Mouse (Mus musculus) stomach, embryonic 16.5 days (tissue): ENCODE results near the gene Pced1a. TPM values are rescaled to one million over a fixed set of nuclear protein-coding genes. Genes with fewer than 3 reads are reported as not detected.

Experiments used
- ATAC-seq: fragments of 200-750 bp; cut with Nextera tagmentation; 2 replicates; pipeline ENCODE4 v1.8.0; 2017; ENCODE audit warnings: moderate number of reproducible peaks, moderate TSS enrichment; ENCODE audit not compliant: insufficient read depth, low FRiP score
- H3K27ac ChIP-seq: fragments of 300-500 bp; sonication (generic); 2 replicates; pipeline ENCODE4 v1.5.1; 2014; ENCODE audit warnings: low read length
- H3K27me3 ChIP-seq: fragments of 300-500 bp; sonication (generic); 2 replicates; pipeline ENCODE4 v1.6.1; 2014; ENCODE audit warnings: low read length, control low read depth, mixed read lengths; ENCODE audit not compliant: control insufficient read depth, insufficient read depth
- H3K36me3 ChIP-seq: fragments of 300-500 bp; sonication (generic); 2 replicates; pipeline ENCODE4 v1.6.1; 2014; ENCODE audit warnings: low read length; ENCODE audit not compliant: control insufficient read depth, insufficient read depth
- H3K4me1 ChIP-seq: fragments of 300-500 bp; sonication (generic); 2 replicates; pipeline ENCODE4 v1.6.1; 2014; ENCODE audit warnings: low read length, control low read depth, mixed read lengths; ENCODE audit not compliant: control insufficient read depth, insufficient read depth
- H3K4me2 ChIP-seq: fragments of 300-500 bp; sonication (generic); 2 replicates; pipeline ENCODE4 v1.6.1; 2014; ENCODE audit warnings: low read depth, low read length, mixed read lengths
- H3K4me3 ChIP-seq: fragments of 300-500 bp; sonication (generic); replicated peaks from 2 replicates; pipeline ENCODE4 v1.5.1; 2014; ENCODE audit warnings: mild to moderate bottlenecking, low read length
- H3K9ac ChIP-seq: fragments of 300-500 bp; sonication (generic); 2 replicates; pipeline ENCODE4 v1.6.1; 2014; ENCODE audit warnings: low read length
- H3K9me3 ChIP-seq: fragments of 300-500 bp; sonication (generic); replicated peaks from 2 replicates; pipeline ENCODE4 v1.6.1; 2016; ENCODE audit warnings: low read length, control low read depth; ENCODE audit not compliant: control insufficient read depth
- WGBS: fragments of 180-500 bp; shearing (Covaris S2); extraction: QIAGEN DNeasy Blood & Tissue Kit; methylation state at CpG from one replicate; pipeline ENCODE4 v1.1.7; 2014; 5-methylcytosine and 5-hydroxymethylcytosine counted together
- polyA plus RNA-seq: library from polyadenylated mRNA; unstranded; fragments of >200 nt; fragmentation: Nextera tagmentation; extraction: Ambion mirVana; gene quantifications from 2 replicates; pipeline ENCODE4 v1.2.1, GENCODE M21; 2015

Pced1a gene
- polyA plus RNA-seq, 1 experiment from 2014 or later, result 16.4 TPM

- peaks cover 17% of the 10 kb centered on the region for H3K4me1 ChIP-seq
- peak overlapping the region; percentile 93 for H3K9ac ChIP-seq
- no peaks in the 10 kb centered on the region for H3K27me3 ChIP-seq
- WGBS, result 13% methylated on average over 49 of the region's 49 CpGs
- peak; percentile 63 for ATAC-seq
- H3K27ac ChIP-seq, result peak overlapping the region; percentile 92
- peak overlapping the region; percentile 94 for H3K4me2 ChIP-seq
- no peaks in the 10 kb centered on the region for H3K9me3 ChIP-seq
- peaks cover 4% of the 10 kb centered on the region; the same call in 1 of the 2 replicates for H3K36me3 ChIP-seq
- peak overlapping the region; percentile 89 for H3K4me3 ChIP-seq
Measured at GRCm38 (mm10) chr2:130423397-130424125, 940 bp downstream of the Pced1a start.

DNA sequence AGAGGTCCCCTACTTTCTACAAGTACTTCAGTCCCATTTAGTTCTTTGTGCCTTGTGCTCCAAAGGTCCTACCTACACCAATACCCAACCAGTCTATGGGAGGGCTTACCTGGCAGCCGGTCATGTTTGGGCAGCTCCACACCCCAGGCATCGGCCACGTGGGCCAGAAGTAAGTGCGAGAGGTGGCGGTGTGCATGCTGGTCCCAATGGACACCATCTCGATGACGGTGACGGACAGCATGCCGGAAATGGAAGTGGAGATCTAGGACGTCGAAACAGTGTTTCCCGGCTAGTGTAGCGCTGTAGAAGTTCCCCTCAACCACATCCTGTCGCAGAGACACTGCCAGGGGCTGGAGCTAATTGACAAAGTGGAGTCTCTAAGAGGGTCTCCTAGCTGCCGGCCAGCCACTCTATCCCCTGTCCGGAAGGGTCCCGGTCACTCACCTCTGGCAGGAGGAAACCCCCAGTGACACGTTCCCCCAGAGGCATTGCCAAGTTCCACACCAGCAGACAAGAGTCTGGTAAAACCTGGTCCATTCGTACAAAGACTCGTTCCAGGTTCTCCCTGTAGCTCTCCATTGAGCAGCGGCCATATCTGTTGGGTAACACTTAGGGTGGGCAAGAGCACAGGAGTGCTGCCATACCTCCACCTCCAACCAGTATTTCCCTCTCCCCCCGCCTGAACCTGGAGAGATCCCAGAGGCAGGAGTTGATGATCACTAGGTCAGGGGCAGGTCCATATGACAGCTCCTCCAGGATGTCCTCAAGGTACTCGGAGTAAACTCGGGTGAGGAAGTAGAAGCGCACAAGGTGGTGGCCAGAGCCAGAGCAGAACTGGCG lies 2.5 kb downstream of the Pced1a start:
- WGBS, result 95% methylated on average over 26 of the region's 26 CpGs
- peaks cover 14% of the 10 kb centered on the region for H3K4me1 ChIP-seq
- H3K27ac ChIP-seq, result no peak overlapping the region
- no peaks in the 10 kb centered on the region for H3K27me3 ChIP-seq
- no peak overlapping the region for H3K9ac ChIP-seq
- no peaks in the 10 kb centered on the region for H3K9me3 ChIP-seq
- no peak for ATAC-seq
- H3K36me3 ChIP-seq, result peaks cover 4% of the 10 kb centered on the region; the same call in 1 of the 2 replicates
- no peak overlapping the region for H3K4me2 ChIP-seq
- no peak overlapping the region for H3K4me3 ChIP-seq

- WGBS, result 72% methylated on average over 6 of the region's 6 CpGs
- Histone ChIP-seq H3K27me3 (no peaks in the 10 kb centered on the region), H3K4me1 (no peaks in the 10 kb centered on the region), H3K36me3 (no peaks in the 10 kb centered on the region), H3K9me3 (no peaks in the 10 kb centered on the region), H3K4me2 (no peak overlapping the region), H3K9ac (no peak overlapping the region), H3K27ac (no peak overlapping the region), H3K4me3 (no peak overlapping the region)
- ATAC-seq, result no peak
Measured at GRCm38 (mm10) chr2:130414094-130414856, 10.2 kb downstream of the Pced1a start.

DNA sequence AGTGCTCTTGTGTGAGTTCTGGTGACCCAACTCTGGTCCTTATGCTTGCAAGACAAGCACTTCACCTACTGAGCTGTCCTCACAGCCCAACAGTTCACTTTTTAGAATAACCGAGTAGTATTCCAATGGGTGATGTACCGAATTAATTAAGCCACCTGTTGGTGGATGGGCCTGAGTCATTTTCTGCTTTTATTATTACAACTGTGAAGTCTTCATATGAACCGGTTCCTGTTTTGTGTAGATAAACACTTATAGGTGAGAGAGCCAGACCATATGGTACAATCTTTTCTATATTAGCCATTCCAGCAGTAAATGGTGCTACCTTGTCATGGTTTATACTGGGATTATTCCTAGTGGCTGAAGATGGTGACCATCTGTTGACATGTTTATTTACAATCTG lies 11.7 kb downstream of the Pced1a start:
- H3K27ac ChIP-seq, result no peak overlapping the region
- 66% methylated on average over 3 of the region's 3 CpGs for WGBS
- H3K9me3 ChIP-seq, result no peaks in the 10 kb centered on the region
- no peak overlapping the region for H3K4me3 ChIP-seq
- no peak overlapping the region for H3K4me2 ChIP-seq
- 0 out of 2 replicates have a peak, but pooled peaks cover 7% of the 10 kb centered on the region for H3K4me1 ChIP-seq
- H3K36me3 ChIP-seq, result no peaks in the 10 kb centered on the region
- H3K27me3 ChIP-seq, result no peaks in the 10 kb centered on the region
- no peak overlapping the region for H3K9ac ChIP-seq
- ATAC-seq, result no peak

- no peak overlapping the region for H3K9ac ChIP-seq
- 38% methylated on average over 16 of the region's 16 CpGs for WGBS
- no peak overlapping the region for H3K4me2 ChIP-seq
- ATAC-seq, result peak; percentile 78; the same call in 1 of the 2 replicates
- H3K9me3 ChIP-seq, result no peaks in the 10 kb centered on the region
- no peaks in the 10 kb centered on the region for H3K36me3 ChIP-seq
- H3K4me1 ChIP-seq, result 0 out of 2 replicates have a peak, but pooled peaks cover 8% of the 10 kb centered on the region
- no peak overlapping the region for H3K27ac ChIP-seq
- no peaks in the 10 kb centered on the region for H3K27me3 ChIP-seq
- no peak overlapping the region for H3K4me3 ChIP-seq
Measured at GRCm38 (mm10) chr2:130411558-130412495, 12.7 kb downstream of the Pced1a start.

- ATAC-seq, result 0 out of 2 replicates have a peak, but pooled peaks have one; percentile 27
- Histone ChIP-seq H3K4me1 (0 out of 2 replicates have a peak, but pooled peaks cover 8% of the 10 kb centered on the region), H3K4me2 (no peak overlapping the region), H3K36me3 (no peaks in the 10 kb centered on the region), H3K27ac (no peak overlapping the region), H3K27me3 (no peaks in the 10 kb centered on the region), H3K9me3 (no peaks in the 10 kb centered on the region), H3K9ac (no peak overlapping the region), H3K4me3 (no peak overlapping the region)
- WGBS, result 8% methylated on average over 6 of the region's 6 CpGs
Measured at GRCm38 (mm10) chr2:130408194-130408593, 16.3 kb downstream of the Pced1a start.

- H3K27ac ChIP-seq, result no peak within 1 kb of the TSS
- H3K4me3 ChIP-seq, result no peak within 1 kb of the TSS
- no peaks in the 10 kb centered on the region for H3K36me3 ChIP-seq
- no peaks in the 10 kb centered on the region for H3K27me3 ChIP-seq
- no peaks in the 10 kb centered on the region for H3K9me3 ChIP-seq
- 0 out of 2 replicates have a peak, but pooled peaks cover 8% of the 10 kb centered on the region for H3K4me1 ChIP-seq
- 76% methylated on average over 2 of the region's 2 CpGs for WGBS
- no peak for ATAC-seq
- no peak within 1 kb of the TSS for H3K4me2 ChIP-seq
- no peak within 1 kb of the TSS for H3K9ac ChIP-seq
Measured at GRCm38 (mm10) chr2:130406178-130406577, 18.3 kb downstream of the Pced1a start, which contains the start of gene Tmem239. Tmem239 (plus strand) TSS chr2:130406478.

DNA sequence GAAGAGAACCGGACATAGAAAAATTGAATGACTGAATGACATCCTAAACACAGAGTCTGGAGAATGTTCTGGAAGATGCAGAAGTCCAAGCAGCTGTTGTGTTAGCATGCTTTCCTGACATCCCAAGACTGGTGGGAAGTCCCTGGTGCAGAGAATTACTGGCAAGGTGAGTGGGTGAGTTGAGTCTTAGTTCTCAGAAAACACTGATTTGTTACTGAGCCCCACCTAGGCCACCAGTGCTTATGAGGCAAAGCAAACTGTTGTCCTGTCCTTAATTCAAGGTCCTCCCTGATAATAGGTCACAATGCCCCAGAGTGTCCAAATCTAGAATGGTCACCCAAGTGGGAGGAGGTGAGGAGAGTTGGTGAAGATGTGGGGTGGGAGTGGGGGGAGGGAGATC lies 19.6 kb downstream of the Pced1a start, which contains the start of the genes Gm28372 and 1700020A23Rik:
Gene Gm28372, plus strand, starts transcription at position 301 of the 400 bp plus-strand sequence.
Gene 1700020A23Rik, plus strand, starts transcription at position 321 of the 400 bp plus-strand sequence.
- no peaks in the 10 kb centered on the region for H3K27me3 ChIP-seq
- H3K27ac ChIP-seq, result no peak within 1 kb of the TSS
- no peak within 1 kb of the TSS for H3K4me3 ChIP-seq
- no peak within 1 kb of the TSS for H3K9ac ChIP-seq
- no peaks in the 10 kb centered on the region for H3K36me3 ChIP-seq
- no peaks in the 10 kb centered on the region for H3K9me3 ChIP-seq
- no peak for ATAC-seq
- 85% methylated on average over 1 of the region's 1 CpGs for WGBS
- H3K4me2 ChIP-seq, result no peak within 1 kb of the TSS
- H3K4me1 ChIP-seq, result 0 out of 2 replicates have a peak, but pooled peaks cover 8% of the 10 kb centered on the region
